Mouse (Mus musculus) heart, postnatal 0 days (tissue): ENCODE measurements around the gene AA792892.
"Not testable (repeated sequence)": the region's sequence is repeated elsewhere in the genome, so short reads cannot be mapped to it uniquely, and the experiment has no call there.

ENCODE experiments used
- CTCF ChIP-seq: IDR thresholded peaks from 2 replicates; pipeline ENCODE4 v1.5.1; 2016; ENCODE audit warnings: antibody characterized with exemption, control low read depth, low read depth
- EP300 ChIP-seq: IDR thresholded peaks from 2 replicates; pipeline ENCODE4 v1.6.1; 2016; ENCODE audit warnings: antibody characterized with exemption, low read depth

DNA sequence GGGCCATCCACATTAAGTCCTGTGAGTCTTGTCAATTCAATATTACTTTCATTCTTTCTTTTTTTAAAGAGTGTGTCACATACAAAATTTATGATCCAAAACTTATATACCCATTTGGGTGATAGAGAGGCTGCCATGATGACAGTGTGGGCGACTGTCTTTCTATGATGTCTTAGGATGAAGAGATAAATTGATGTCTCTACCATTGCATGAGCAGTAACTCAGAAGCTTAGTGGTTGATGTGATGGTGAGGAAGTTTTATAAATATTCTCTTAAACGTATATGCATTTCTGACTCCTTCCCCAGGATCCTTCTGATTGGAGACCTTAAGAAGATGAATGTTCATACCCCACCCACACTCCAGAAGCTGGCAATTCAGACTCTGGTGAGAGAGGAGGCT is 25.4 kb upstream of the AA792892 start, which contains the start of gene Gm6502:
- TF ChIP-seq EP300, CTCF: not testable (repeated sequence)
